ENCODE assay signal across 27 mouse cellular contexts in genomic region chr3:141529599-141529998, GRCm38 (mm10).
DNase-seq lines count a peak whose midpoint lies in the region; ATAC-seq lines count a peak whose summit lies in the region.
"Had no signal": no experiment of that assay in that cellular context is flagged by ENCODE, and none has a peak within 500 bp of the region (broad histone marks: within the 10 kb centered on the region; RNA-seq: fewer than 3 reads in every experiment).

No protein-coding gene starts in this region.

- ATAC-seq in hematopoietic stem cell, adult 5-6 weeks (replicated peaks in 1 of 2; ENCODE audit: insufficient read depth in 1 of 2, low FRiP score in 2 of 2, low TSS enrichment in 1 of 2, low read depth in 1 of 2, poor library complexity in 2 of 2, severe bottlenecking in 2 of 2): peak; percentile 64 to 96; a peak in 3 of 4 replicates
- peak; percentile 84 for ATAC-seq in megakaryocyte, adult 5-6 weeks (ENCODE audit: poor library complexity, severe bottlenecking)
- no peak for ATAC-seq in midbrain, embryonic 14.5 days (ENCODE audit: low FRiP score, low TSS enrichment)
- ATAC-seq: activated CD4-positive, CD25-positive, alpha-beta regulatory T cell, adult 4 months; forebrain, embryonic 13.5 days; forebrain, postnatal 0 days; hindbrain, postnatal 0 days; inflammation-experienced regulatory T-cells, adult 6 months; intestine, embryonic 16.5 days had no signal

- DNase-seq in MEL-GATA-1-ER (ENCODE audit: extremely low read depth, low read depth): peak; percentile 13
- DNase-seq in left cerebral cortex, adult 11 months (ENCODE audit: low spot score): no peak
- no peak for DNase-seq in Muller cell, postnatal 12 days (ENCODE audit: inconsistent ontology term)
- no peak for DNase-seq in midbrain, embryonic 14.5 days
- DNase-seq: adrenal gland, adult 8-10 months; adrenal gland, postnatal 25 days; cerebellum, adult 11-12 months; cerebellum, adult 8-10 months; cerebellum, postnatal 10 days; cerebellum, postnatal 36 days; forebrain, postnatal 0 days; gastrocnemius, postnatal 10 days; gastrocnemius, postnatal 36 days; heart, adult 11 months; heart, postnatal 10 days; heart, postnatal 36 days had no signal

- H3K27ac ChIP-seq in midbrain, embryonic 14.5 days (replicated peaks; ENCODE audit: low read depth, low read length): no peak overlapping the region
- H3K27ac ChIP-seq: forebrain, embryonic 10.5 days; forebrain, embryonic 13.5 days; heart, embryonic 15.5 days; hindbrain, embryonic 14.5 days; hindbrain, postnatal 0 days had no signal

- no peak overlapping the region for H3K4me3 ChIP-seq in midbrain, embryonic 14.5 days (replicated peaks; ENCODE audit: low read depth, low read length)
- H3K4me3 ChIP-seq: forebrain, embryonic 10.5 days; forebrain, embryonic 13.5 days; heart, embryonic 12.5 days; heart, embryonic 15.5 days had no signal

- no peaks in the 10 kb centered on the region for H3K4me1 ChIP-seq in midbrain, embryonic 14.5 days (ENCODE audit: control insufficient read depth, insufficient read depth, low read length)
- H3K4me1 ChIP-seq: forebrain, embryonic 13.5 days; heart, embryonic 12.5 days; heart, embryonic 15.5 days had no signal

- no peak overlapping the region for H3K9ac ChIP-seq in midbrain, embryonic 14.5 days (replicated peaks; ENCODE audit: low read length)
- H3K9ac ChIP-seq: forebrain, embryonic 13.5 days; forebrain, postnatal 0 days; heart, embryonic 12.5 days; heart, embryonic 15.5 days; hindbrain, embryonic 14.5 days had no signal

- H3K36me3 ChIP-seq in midbrain, embryonic 14.5 days (ENCODE audit: control insufficient read depth, insufficient read depth, low read length): no peaks in the 10 kb centered on the region
- H3K36me3 ChIP-seq: forebrain, embryonic 10.5 days; heart, embryonic 12.5 days; heart, embryonic 15.5 days had no signal

- H3K27me3 ChIP-seq in midbrain, embryonic 14.5 days (ENCODE audit: control insufficient read depth, insufficient read depth, low read length): no peaks in the 10 kb centered on the region
- H3K27me3 ChIP-seq: forebrain, embryonic 13.5 days; heart, embryonic 12.5 days; heart, embryonic 15.5 days had no signal

- H3K4me2 ChIP-seq in midbrain, embryonic 14.5 days (ENCODE audit: low read length): no peak overlapping the region
- H3K4me2 ChIP-seq: forebrain, embryonic 13.5 days; heart, embryonic 12.5 days; heart, embryonic 15.5 days; hindbrain, embryonic 14.5 days had no signal

- H3K9me3 ChIP-seq in midbrain, embryonic 14.5 days (ENCODE audit: control insufficient read depth, low read length): no peaks in the 10 kb centered on the region
- H3K9me3 ChIP-seq: forebrain, embryonic 10.5 days; forebrain, embryonic 13.5 days; heart, embryonic 12.5 days; heart, embryonic 15.5 days had no signal
